Mouse (Mus musculus) heart, postnatal 0 days (tissue): ENCODE data around the gene Zfp598. TPM values are rescaled to one million over a fixed set of nuclear protein-coding genes. Genes with fewer than 3 reads are reported as not detected.

Experiments used
- ATAC-seq: fragments of 200-750 bp; cut with Nextera tagmentation; 2 replicates; pipeline ENCODE4 v1.8.0; 2017; ENCODE audit warnings: low read depth, moderate number of reproducible peaks, moderate library complexity; ENCODE audit not compliant: insufficient read depth
- DNase-seq: peaks from one replicate; pipeline ENCODE4 v3.0.0-alpha.2; 2016; ENCODE audit warnings: low spot score
- H3K27ac ChIP-seq: fragments of 300-500 bp; sonication (generic); 2 replicates; pipeline ENCODE4 v1.5.1; 2014; ENCODE audit warnings: low read depth, mild to moderate bottlenecking
- H3K27me3 ChIP-seq: fragments of 300-500 bp; sonication (generic); 2 replicates; pipeline ENCODE4 v1.6.1; 2014; ENCODE audit warnings: low read length, mixed read lengths; ENCODE audit not compliant: control insufficient read depth, insufficient read depth
- H3K36me3 ChIP-seq: fragments of 300-500 bp; sonication (generic); replicated peaks from 2 replicates; pipeline ENCODE4 v1.6.1; 2014; ENCODE audit warnings: low read length, mixed read lengths; ENCODE audit not compliant: control insufficient read depth, insufficient read depth
- H3K4me1 ChIP-seq: fragments of 300-500 bp; sonication (generic); 2 replicates; pipeline ENCODE4 v1.6.1; 2014; ENCODE audit warnings: antibody characterized with exemption; ENCODE audit not compliant: control insufficient read depth, insufficient read depth
- H3K4me2 ChIP-seq: fragments of 300-500 bp; sonication (generic); 2 replicates; pipeline ENCODE4 v1.6.1; 2014; ENCODE audit warnings: low read depth, mild to moderate bottlenecking, low read length, moderate library complexity
- H3K4me3 ChIP-seq: fragments of 300-500 bp; sonication (generic); 2 replicates; pipeline ENCODE4 v1.5.1; 2014; ENCODE audit warnings: low read depth, low read length
- H3K9ac ChIP-seq: fragments of 300-500 bp; sonication (generic); replicated peaks from 2 replicates; pipeline ENCODE4 v1.6.1; 2014; ENCODE audit warnings: low read depth, low read length, mixed read lengths
- H3K9me3 ChIP-seq: fragments of 300-500 bp; sonication (generic); replicated peaks from 2 replicates; pipeline ENCODE4 v1.6.1; 2016; ENCODE audit warnings: low read length; ENCODE audit not compliant: control insufficient read depth
- CTCF ChIP-seq: IDR thresholded peaks from 2 replicates; pipeline ENCODE4 v1.5.1; 2016; ENCODE audit warnings: antibody characterized with exemption, control low read depth, low read depth
- EP300 ChIP-seq: IDR thresholded peaks from 2 replicates; pipeline ENCODE4 v1.6.1; 2016; ENCODE audit warnings: antibody characterized with exemption, low read depth
- WGBS: fragments of 180-500 bp; shearing (Covaris S2); extraction: QIAGEN DNeasy Blood & Tissue Kit; methylation state at CpG from one replicate; pipeline ENCODE4 v1.1.7; 2014; 5-methylcytosine and 5-hydroxymethylcytosine counted together
- polyA plus RNA-seq: library from polyadenylated mRNA; unstranded; fragments of >200 nt; fragmentation: Nextera tagmentation; extraction: Ambion mirVana; gene quantifications from 2 replicates; pipeline ENCODE4 v1.2.1, GENCODE M21; 2015
- total RNA-seq: library from RNA; depleted of rRNA; stranded (reverse); fragments of >200 nt; gene quantifications from 2 replicates; pipeline ENCODE4 v1.2.3, GENCODE M21; 2014; ENCODE audit warnings: low replicate concordance

Zfp598 gene
- total and polyA plus RNA-seq, 2 experiments from 2014 or later = 7.8 to 25.4 TPM

DNA sequence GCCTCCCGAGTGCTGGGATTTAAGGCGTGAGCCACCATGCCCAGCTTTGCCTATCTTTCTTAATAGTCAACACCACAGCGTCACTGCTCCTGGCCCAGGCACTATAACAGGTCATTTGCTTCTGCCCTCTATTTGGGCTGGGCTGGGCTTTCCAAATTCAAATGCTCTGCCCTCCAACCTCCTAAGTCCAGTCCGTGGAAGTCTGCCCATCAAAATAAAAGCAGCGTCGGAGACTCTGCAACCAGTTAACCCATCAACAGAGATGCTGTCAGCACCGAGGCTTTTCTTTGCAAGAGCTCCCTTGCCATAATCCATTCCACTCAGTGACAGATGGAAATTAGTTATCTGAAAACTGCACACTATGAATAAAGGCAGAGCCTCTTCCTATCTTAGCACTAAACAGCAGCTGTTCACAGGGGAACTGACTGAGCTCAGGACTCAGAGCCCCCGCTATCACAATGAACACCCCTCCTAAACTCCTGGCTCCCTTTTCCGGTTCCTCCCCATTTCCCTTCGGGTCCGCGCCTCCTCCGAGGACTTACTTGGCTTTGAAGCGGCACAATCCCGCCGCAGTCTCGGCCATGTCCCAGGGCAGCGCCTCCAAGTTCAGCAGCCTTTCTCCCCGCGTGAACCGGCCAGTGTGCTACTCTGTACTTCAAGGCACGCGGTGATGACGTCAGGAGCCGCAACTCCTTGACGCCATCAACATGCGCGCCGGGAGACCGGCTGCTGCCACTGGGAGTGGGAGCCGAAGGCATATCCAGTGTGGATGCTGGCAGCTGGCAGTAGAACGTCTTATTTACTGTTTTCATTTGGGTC is 37.7 kb downstream of the Zfp598 start, which contains the start of gene Tbl3:
Gene Tbl3, minus strand, starts transcription at position 679 of the 819 bp plus-strand sequence.
- DNase-seq (peak; percentile 92), ATAC-seq (peak; percentile 87)
- Histone ChIP-seq H3K27ac (peak within 1 kb of the TSS; percentile 79), H3K4me2 (peak within 1 kb of the TSS; percentile 74), H3K36me3 (peaks cover 31% of the 10 kb centered on the region), H3K9ac (peak within 1 kb of the TSS; percentile 73), H3K27me3 (no peaks in the 10 kb centered on the region), H3K4me1 (peaks cover 13% of the 10 kb centered on the region; the same call in 1 of the 2 replicates), H3K9me3 (no peaks in the 10 kb centered on the region), H3K4me3 (peak within 1 kb of the TSS; percentile 68)
- TF ChIP-seq CTCF (0 out of 2 replicates have a peak, but pooled peaks have one; percentile 6), EP300 (no peak)
- 2% methylated on average over 32 of the region's 32 CpGs for WGBS

DNA sequence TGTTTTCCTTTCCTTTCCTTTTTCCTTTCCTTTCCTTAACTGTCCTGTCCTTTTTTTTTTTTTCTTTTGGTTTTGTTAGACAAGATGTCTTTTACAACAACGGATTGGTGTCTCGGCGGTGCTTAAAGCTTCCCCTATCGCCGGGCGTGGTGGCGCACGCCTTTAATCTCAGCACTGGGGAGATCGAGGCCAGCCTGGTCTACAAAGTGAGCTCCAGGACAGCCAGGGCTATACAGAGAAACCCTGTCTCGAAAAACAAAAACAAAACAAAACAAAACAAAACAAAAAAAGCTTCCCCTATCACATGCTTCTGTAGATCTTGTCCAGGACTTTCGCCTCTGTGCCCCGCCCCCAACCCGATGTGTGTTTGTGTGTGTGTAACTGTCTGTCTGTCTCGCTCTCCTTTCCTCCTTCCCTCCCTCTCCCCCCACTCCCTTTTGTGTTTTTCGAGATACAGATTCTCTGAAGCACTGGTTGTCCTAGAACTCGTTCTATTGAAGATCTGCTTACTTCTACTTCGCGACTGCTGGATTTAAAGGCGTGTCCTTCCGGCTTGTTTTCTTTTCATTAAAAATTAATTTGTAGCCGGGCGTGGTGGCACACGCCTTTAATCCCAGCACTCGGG is 38.4 kb downstream of the Zfp598 start:
- DNase-seq (no peak), ATAC-seq (peak; percentile 45; the same call in 1 of the 2 replicates)
- TF ChIP-seq CTCF = no peak
- TF ChIP-seq EP300 = no peak
- Histone ChIP-seq H3K27ac (peak overlapping the region; percentile 79), H3K36me3 (peaks cover 24% of the 10 kb centered on the region), H3K4me3 (peak overlapping the region; percentile 68), H3K4me2 (peak overlapping the region; percentile 74), H3K9me3 (no peaks in the 10 kb centered on the region), H3K4me1 (peaks cover 13% of the 10 kb centered on the region; the same call in 1 of the 2 replicates), H3K27me3 (no peaks in the 10 kb centered on the region), H3K9ac (peak overlapping the region; percentile 73)
- WGBS = 4% methylated on average over 24 of the region's 24 CpGs

DNA sequence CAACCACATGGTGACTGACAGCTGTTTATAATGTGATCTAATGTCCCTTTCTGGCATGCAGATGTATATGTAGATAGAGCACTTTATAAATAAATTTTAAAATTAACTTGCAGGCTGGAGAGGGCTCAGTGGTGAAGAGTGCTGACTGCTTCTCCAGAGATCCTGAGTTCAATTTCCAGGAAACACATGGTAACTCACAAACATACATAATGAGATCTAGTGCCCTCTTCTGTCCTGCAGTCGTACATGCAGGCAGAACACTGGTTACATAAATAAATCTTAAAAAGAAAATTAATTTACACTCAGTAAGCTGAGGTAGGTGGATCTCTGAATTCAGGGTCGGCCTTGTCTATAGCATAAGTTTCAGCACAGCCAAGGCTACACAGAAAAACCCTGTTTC is 39.2 kb downstream of the Zfp598 start:
- peak; percentile 62 for DNase-seq
- no peak overlapping the region for H3K27ac ChIP-seq
- H3K36me3 ChIP-seq = peaks cover 20% of the 10 kb centered on the region
- 24% methylated on average over 2 of the region's 2 CpGs for WGBS
- H3K27me3 ChIP-seq = no peaks in the 10 kb centered on the region
- no peak overlapping the region for H3K9ac ChIP-seq
- H3K4me3 ChIP-seq = no peak overlapping the region; the same call in 1 of the 2 replicates
- no peaks in the 10 kb centered on the region for H3K9me3 ChIP-seq
- TF ChIP-seq CTCF = peak; percentile 46
- TF ChIP-seq EP300 = no peak
- peaks cover 13% of the 10 kb centered on the region; the same call in 1 of the 2 replicates for H3K4me1 ChIP-seq
- no peak for ATAC-seq
- H3K4me2 ChIP-seq = no peak overlapping the region

DNA sequence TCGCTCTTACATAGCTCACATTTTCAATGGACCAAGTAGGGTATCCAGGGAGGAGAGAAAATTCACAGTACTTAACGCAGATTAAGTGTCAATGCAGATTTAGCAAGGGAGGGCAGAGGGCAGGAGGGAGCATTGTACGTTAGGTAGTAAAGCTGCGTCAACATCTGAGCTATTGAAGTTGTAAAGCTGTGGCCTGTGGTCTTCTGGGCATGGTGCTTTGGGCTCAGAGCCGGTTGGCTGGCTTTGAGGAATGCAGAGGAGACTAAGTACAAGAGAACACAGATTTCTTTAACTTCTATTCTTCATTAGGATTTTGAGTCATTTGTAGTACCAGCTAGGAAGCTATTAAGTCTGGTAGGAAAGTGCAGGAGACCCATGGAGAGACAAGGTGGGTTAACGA is 46.1 kb downstream of the Zfp598 start:
- ATAC-seq = no peak
- no peak overlapping the region for H3K4me3 ChIP-seq
- no peak overlapping the region for H3K9ac ChIP-seq
- no peak for DNase-seq
- H3K4me1 ChIP-seq = no peaks in the 10 kb centered on the region
- no peaks in the 10 kb centered on the region for H3K27me3 ChIP-seq
- no peak overlapping the region for H3K4me2 ChIP-seq
- H3K9me3 ChIP-seq = no peaks in the 10 kb centered on the region
- TF ChIP-seq CTCF (no peak), EP300 (no peak)
- H3K27ac ChIP-seq = no peak overlapping the region
- H3K36me3 ChIP-seq = no peaks in the 10 kb centered on the region
- 80% methylated on average over 6 of the region's 6 CpGs for WGBS

DNA sequence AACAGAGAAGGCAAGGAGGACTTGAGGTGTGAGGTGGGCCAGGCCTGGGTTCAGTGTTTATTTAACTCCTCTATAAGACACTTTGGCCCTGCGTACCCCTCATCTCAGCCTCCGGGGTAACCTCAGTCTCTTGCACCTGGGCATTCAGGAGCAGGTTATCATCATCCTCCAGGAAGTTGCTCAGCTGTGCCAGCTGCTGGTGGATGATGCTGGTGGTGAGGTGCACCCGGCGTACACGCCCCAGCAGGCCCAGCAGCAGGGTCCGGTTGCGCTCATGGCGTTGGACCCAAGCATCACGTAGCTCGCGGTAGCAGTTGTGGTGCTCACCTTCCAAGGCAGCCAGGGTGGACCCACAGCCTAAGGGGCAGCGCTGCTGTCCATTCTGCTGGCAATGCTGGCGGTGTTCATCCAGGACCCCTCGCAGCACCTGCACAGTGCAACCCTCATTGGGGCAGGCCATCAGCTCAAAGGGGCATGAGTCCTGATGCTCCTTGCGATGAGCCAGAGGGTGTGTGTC is 46.7 kb downstream of the Zfp598 start:
- 95% methylated on average over 15 of the region's 15 CpGs for WGBS
- DNase-seq (no peak), ATAC-seq (no peak)
- Histone ChIP-seq H3K27ac (no peak overlapping the region), H3K4me3 (no peak overlapping the region), H3K4me2 (no peak overlapping the region), H3K27me3 (no peaks in the 10 kb centered on the region), H3K9me3 (no peaks in the 10 kb centered on the region), H3K36me3 (peaks cover 2% of the 10 kb centered on the region), H3K9ac (no peak overlapping the region), H3K4me1 (peaks cover 2% of the 10 kb centered on the region; the same call in 1 of the 2 replicates)
- no peak for TF ChIP-seq CTCF
- TF ChIP-seq EP300 = no peak
